Comparison of ENCODE assay signal across 16 mouse cellular contexts in the genomic region with DNA sequence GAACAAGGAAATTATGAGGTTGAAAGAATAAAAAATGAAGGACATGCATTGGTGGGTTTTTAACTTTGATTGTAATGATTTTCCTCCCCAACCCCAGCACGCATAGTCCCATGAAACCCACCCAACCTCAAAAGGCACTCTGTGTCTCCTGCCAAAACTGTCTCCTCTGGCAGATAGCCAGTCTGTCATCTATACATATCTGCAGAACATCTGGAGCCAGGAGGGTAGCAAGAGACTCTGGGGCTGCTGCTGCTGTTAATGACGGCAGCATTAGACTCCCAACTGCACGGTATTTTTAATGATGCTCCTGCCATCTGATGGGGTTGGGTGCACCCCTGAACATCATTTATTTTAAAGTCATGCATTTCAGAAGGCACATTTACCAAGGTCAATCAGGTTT. TPM values are rescaled to one million over a fixed set of nuclear protein-coding genes. Genes with fewer than 3 reads are reported as not detected.
"Had no signal": no experiment of that assay in that cellular context is flagged by ENCODE, and none has a peak within 500 bp of the region (broad histone marks: within the 10 kb centered on the region; RNA-seq: fewer than 3 reads in every experiment).

No protein-coding gene starts in this region.

- H3K36me3 ChIP-seq: neural tube, embryonic 15.5 days; stomach, embryonic 15.5 days had no signal

- DNase-seq: retina, postnatal 1 day; right cerebral cortex, adult 18-20 months; right cerebral cortex, postnatal 14 days; right cerebral cortex, postnatal 25 days; right cerebral cortex, postnatal 4 days; spleen, adult 18-20 months; thymus, adult 18-20 months; thymus, adult 2 months; thymus, postnatal 14 days; thymus, postnatal 25 days; thymus, postnatal 36 days; thymus, postnatal 4 days had no signal

- H3K4me1 ChIP-seq: neural tube, embryonic 15.5 days; stomach, embryonic 15.5 days had no signal

- H3K9ac ChIP-seq: neural tube, embryonic 15.5 days; stomach, embryonic 15.5 days had no signal

- H3K9me3 ChIP-seq: neural tube, embryonic 15.5 days; stomach, embryonic 15.5 days had no signal

- H3K4me2 ChIP-seq: neural tube, embryonic 15.5 days; stomach, embryonic 15.5 days had no signal

- H3K4me3 ChIP-seq: neural tube, embryonic 15.5 days; stomach, embryonic 15.5 days had no signal

- H3K27me3 ChIP-seq: neural tube, embryonic 15.5 days; stomach, embryonic 15.5 days had no signal

- H3K27ac ChIP-seq: neural tube, embryonic 15.5 days; stomach, embryonic 15.5 days; stomach, postnatal 0 days had no signal

RNA-seq across cellular contexts. Expression of a gene that starts 59.7 kb away (rescaled TPM):
- polyA plus RNA-seq: small intestine, adult 2 months had no signal
